Mouse (Mus musculus) myocyte (in vitro differentiated cells): Measurements from ENCODE around the gene Pramel7. TPM values are rescaled to one million over a fixed set of nuclear protein-coding genes. Genes with fewer than 3 reads are reported as not detected.

ENCODE experiments used
- H3K27me3 ChIP-seq: one replicate; pipeline ENCODE4 v1.6.1; 2011; ENCODE audit not compliant: control insufficient read depth, insufficient read depth, insufficient read length
- H3K36me3 ChIP-seq: one replicate; pipeline ENCODE4 v1.6.1; 2011; ENCODE audit not compliant: control insufficient read depth, insufficient read depth
- H3K4me2 ChIP-seq: one replicate; pipeline ENCODE4 v1.6.1; 2011; ENCODE audit warnings: low read depth, control low read depth
- H3K4me3 ChIP-seq: one replicate; pipeline ENCODE4 v1.5.1; 2011; ENCODE audit warnings: mild to moderate bottlenecking, control low read depth, moderate library complexity
- H3K79me2 ChIP-seq: one replicate; pipeline ENCODE4 v1.6.1; 2011; ENCODE audit not compliant: control insufficient read depth, insufficient read depth
- H3ac ChIP-seq: one replicate; pipeline ENCODE4 v1.6.1; 2011; ENCODE audit not compliant: control insufficient read depth, insufficient read length
- CEBPB ChIP-seq: IDR thresholded peaks from 2 replicates; pipeline ENCODE4 v1.6.1; 2011; ENCODE audit warnings: mild to moderate bottlenecking, moderate library complexity; ENCODE audit not compliant: poor library complexity, insufficient read depth, severe bottlenecking
- E2F4 ChIP-seq: IDR thresholded peaks from one replicate; pipeline ENCODE4 v1.6.1; 2011; ENCODE audit warnings: mild to moderate bottlenecking, control low read depth, moderate library complexity; ENCODE audit not compliant: insufficient read depth
- MAX ChIP-seq: IDR thresholded peaks from one replicate; pipeline ENCODE4 v1.6.1; 2011; ENCODE audit warnings: low read depth, mild to moderate bottlenecking, control low read depth
- MYOD1 ChIP-seq, 3 experiments: IDR thresholded peaks; one replicate each; pipeline ENCODE4 v1.6.1; 2011; ENCODE audit warnings: control low read depth in 2 of 3, low read depth in 2 of 3, mild to moderate bottlenecking in 2 of 3, moderate library complexity in 1 of 3; ENCODE audit not compliant: insufficient read length in 2 of 3, control insufficient read depth in 1 of 3
- MYOG ChIP-seq, 3 experiments: IDR thresholded peaks; one replicate each; pipeline ENCODE4 v1.6.1; 2011; ENCODE audit warnings: control low read depth in 2 of 3, low read depth in 2 of 3, mild to moderate bottlenecking in 2 of 3; ENCODE audit not compliant: insufficient read length in 2 of 3, control insufficient read depth in 1 of 3, insufficient read depth in 1 of 3
- POLR2A ChIP-seq: IDR thresholded peaks from one replicate; pipeline ENCODE4 v1.6.1; 2011; ENCODE audit warnings: low read depth, mild to moderate bottlenecking, control low read depth, moderate library complexity; ENCODE audit not compliant: insufficient read length
- POLR2AphosphoS2 ChIP-seq: IDR thresholded peaks from one replicate; pipeline ENCODE4 v1.6.1; 2011; ENCODE audit warnings: low read depth, control low read depth; ENCODE audit not compliant: insufficient read length
- REST ChIP-seq: IDR thresholded peaks from one replicate; pipeline ENCODE4 v1.6.1; 2011; ENCODE audit warnings: mild to moderate bottlenecking, control low read depth, moderate library complexity; ENCODE audit not compliant: insufficient read depth, insufficient read length
- SRF ChIP-seq: IDR thresholded peaks from one replicate; pipeline ENCODE4 v1.6.1; 2011; ENCODE audit warnings: low read depth; ENCODE audit not compliant: control insufficient read depth, insufficient read length
- TCF12 ChIP-seq: IDR thresholded peaks from one replicate; pipeline ENCODE4 v1.6.1; 2011; ENCODE audit warnings: mild to moderate bottlenecking, control low read depth; ENCODE audit not compliant: poor library complexity, insufficient read depth, severe bottlenecking
- TCF3 ChIP-seq: IDR thresholded peaks from one replicate; pipeline ENCODE4 v1.6.1; 2011; ENCODE audit warnings: low read depth, control low read depth; ENCODE audit not compliant: insufficient read length
- USF1 ChIP-seq: IDR thresholded peaks from one replicate; pipeline ENCODE4 v1.6.1; 2011; ENCODE audit warnings: low read depth, mild to moderate bottlenecking, control low read depth, moderate library complexity
- polyA plus RNA-seq: library from polyadenylated mRNA; unstranded; fragments of >200 nt; fragmentation: generic; extraction: Trizol; gene quantifications from one replicate; pipeline ENCODE4 v1.2.1, GENCODE M21; 2012; ENCODE audit warnings: missing spikeins

Pramel7 gene
- polyA plus RNA-seq, 1 experiment = not detected

DNA sequence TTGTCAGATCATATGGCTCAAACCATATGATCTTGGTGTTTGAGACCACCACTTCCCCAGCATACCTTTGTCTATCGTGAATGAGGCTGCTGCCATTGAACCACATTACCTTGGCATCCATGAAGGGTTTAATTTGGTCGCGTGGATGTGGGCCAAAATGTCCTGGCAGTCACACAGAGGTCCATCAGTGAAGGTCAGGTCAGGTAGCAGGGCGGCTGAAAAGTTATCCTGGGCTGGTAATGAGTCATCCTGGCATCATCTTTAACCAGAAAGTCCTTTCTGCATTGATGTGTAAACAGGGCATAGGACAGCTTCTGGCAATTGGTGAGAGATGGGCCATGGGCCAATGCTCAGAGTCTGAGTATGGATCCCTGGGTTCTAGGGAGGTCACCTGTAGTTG is 23.8 kb upstream of the Pramel7 start:
- Histone ChIP-seq H3ac (no peak overlapping the region), H3K36me3 (no peaks in the 10 kb centered on the region), H3K4me2 (no peak overlapping the region), H3K4me3 (no peak overlapping the region), H3K27me3 (no peaks in the 10 kb centered on the region), H3K79me2 (no peaks in the 10 kb centered on the region)
- TF ChIP-seq REST = no peak

DNA sequence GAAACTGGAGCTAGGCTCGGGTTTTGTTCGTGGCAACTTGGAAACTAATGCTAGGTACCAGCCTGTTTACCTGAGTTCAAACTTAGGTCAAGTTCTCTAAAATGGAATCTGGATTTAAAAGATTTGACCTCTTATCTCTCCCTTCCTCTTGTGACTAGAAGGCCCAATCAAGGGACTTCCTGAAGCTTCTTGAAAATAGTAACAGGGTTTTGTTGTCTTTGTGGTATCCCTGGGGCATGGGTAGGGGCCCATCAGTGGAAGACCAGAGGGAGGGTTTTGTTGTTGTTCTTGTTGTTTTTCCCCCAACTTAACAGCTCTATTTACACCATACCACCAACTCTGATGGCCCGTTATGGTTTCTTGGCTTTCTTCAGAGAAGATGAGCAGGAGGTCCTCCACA is 19.7 kb upstream of the Pramel7 start:
- Histone ChIP-seq H3K36me3 (no peaks in the 10 kb centered on the region), H3K79me2 (no peaks in the 10 kb centered on the region), H3K4me2 (no peak overlapping the region), H3K4me3 (no peak overlapping the region), H3ac (no peak overlapping the region), H3K27me3 (no peaks in the 10 kb centered on the region)
- TF ChIP-seq REST (no peak), MYOD1 (IDR thresholded peaks at IDR 0.05; ENCODE audit: control insufficient read depth in 1 of 3, insufficient read length in 2 of 3, low read depth in 2 of 3) (no peak), TCF12 (no peak), SRF (no peak), CEBPB (no peak), POLR2A (no peak), E2F4 (no peak), TCF3 (no peak), MYOG (IDR thresholded peaks at IDR 0.05; ENCODE audit: control insufficient read depth in 1 of 3, insufficient read depth in 1 of 3, insufficient read length in 2 of 3, low read depth in 2 of 3) (no peak), MAX (no peak), USF1 (no peak), POLR2AphosphoS2 (no peak)

DNA sequence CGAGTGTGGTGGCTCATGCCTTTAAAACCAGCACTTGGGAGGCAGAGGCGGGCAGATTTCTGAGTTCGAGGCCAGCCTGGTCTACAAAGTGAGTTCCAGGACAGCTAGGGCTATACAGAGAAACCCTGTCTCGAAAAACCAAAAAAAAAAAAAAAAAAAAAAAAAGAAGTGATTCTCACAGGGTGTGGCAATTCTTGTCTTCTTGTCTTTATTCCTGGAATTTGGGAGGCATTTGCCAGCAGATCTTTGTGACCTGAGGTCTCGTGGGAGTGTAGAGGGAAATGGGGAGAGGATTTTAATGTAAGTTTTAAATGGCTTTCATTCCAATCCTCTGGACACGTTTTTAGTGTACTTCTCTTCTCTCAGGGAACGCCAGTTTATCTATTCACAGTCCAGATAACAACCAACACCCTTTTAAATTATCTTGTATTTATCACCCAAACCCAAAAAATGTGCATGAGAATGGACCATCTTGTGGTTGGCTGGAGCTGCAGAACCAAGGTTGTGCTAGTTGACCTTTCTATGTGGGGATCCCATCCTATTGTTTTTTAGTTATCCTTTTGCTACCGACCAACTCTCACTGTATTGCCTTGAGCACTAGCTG is 18.7 kb upstream of the Pramel7 start:
- no peaks in the 10 kb centered on the region for H3K36me3 ChIP-seq
- no peak for TF ChIP-seq TCF3
- no peak for TF ChIP-seq USF1
- no peak for TF ChIP-seq POLR2A
- TF ChIP-seq REST = no peak
- TF ChIP-seq MYOD1 (IDR thresholded peaks at IDR 0.05; ENCODE audit: control insufficient read depth in 1 of 3, insufficient read length in 2 of 3, low read depth in 2 of 3) = no peak
- H3K79me2 ChIP-seq = no peaks in the 10 kb centered on the region
- no peak overlapping the region for H3K4me3 ChIP-seq
- H3ac ChIP-seq = no peak overlapping the region
- H3K4me2 ChIP-seq = no peak overlapping the region
- H3K27me3 ChIP-seq = no peaks in the 10 kb centered on the region

DNA sequence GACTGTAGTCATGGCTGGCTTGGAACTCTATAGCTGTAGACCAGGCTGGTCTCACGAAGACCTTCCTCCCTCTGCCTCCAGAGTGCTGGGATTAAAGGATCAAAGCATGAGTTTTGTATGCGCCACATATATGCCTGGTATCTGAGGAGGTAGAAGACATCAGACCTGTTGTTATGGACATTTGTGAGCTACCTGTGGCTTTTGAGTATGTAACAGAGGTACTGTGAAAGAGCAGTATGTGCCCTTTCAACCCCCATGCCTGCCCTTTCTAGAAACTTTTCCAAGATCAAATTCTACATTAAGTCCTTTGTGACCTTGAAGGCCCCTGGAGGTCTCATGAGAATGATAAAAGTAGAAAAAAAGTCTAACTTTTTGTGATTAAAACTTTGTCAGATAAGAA is 18.2 kb upstream of the Pramel7 start:
- no peak overlapping the region for H3K4me3 ChIP-seq
- H3K79me2 ChIP-seq = no peaks in the 10 kb centered on the region
- H3ac ChIP-seq = no peak overlapping the region
- no peaks in the 10 kb centered on the region for H3K36me3 ChIP-seq
- H3K27me3 ChIP-seq = no peaks in the 10 kb centered on the region
- no peak overlapping the region for H3K4me2 ChIP-seq
- TF ChIP-seq POLR2AphosphoS2 = no peak
- no peak for TF ChIP-seq MYOG (IDR thresholded peaks at IDR 0.05; ENCODE audit: control insufficient read depth in 1 of 3, insufficient read depth in 1 of 3, insufficient read length in 2 of 3, low read depth in 2 of 3)
- TF ChIP-seq MAX = no peak
- no peak for TF ChIP-seq USF1
- TF ChIP-seq CEBPB = no peak
- no peak for TF ChIP-seq MYOD1 (IDR thresholded peaks at IDR 0.05; ENCODE audit: control insufficient read depth in 1 of 3, insufficient read length in 2 of 3, low read depth in 2 of 3)
- TF ChIP-seq REST = no peak
- no peak for TF ChIP-seq POLR2A
- TF ChIP-seq TCF12 = no peak
- no peak for TF ChIP-seq TCF3
- TF ChIP-seq SRF = no peak
- no peak for TF ChIP-seq E2F4

DNA sequence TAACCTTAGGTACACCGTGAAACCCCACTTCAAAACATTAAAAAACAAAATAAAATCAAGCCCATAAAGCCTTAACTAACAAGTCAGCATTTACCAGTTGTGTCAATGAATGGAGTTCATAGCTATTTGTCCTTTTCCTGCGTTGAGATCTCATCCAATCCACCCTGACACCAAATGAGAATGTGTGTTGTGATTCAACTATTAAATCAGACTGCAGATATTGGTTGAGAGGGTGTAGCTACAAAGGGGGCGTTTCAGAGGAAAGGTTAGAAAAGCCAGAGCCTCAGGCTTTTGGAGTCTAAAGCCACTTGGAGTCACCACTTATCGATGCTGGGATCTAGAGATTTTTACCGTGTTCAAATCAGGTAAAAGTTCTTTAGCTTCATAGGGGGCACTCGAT is 9.4 kb upstream of the Pramel7 start, which contains the start of gene Pramel6:
Pramel6 (plus strand) TSS at position 301 of the 400 bp plus-strand sequence.
- TF ChIP-seq MYOG (IDR thresholded peaks at IDR 0.05; ENCODE audit: control insufficient read depth in 1 of 3, insufficient read depth in 1 of 3, insufficient read length in 2 of 3, low read depth in 2 of 3) (no peak), POLR2A (no peak), TCF3 (no peak), SRF (no peak), MAX (no peak)
- H3K79me2 ChIP-seq = no peaks in the 10 kb centered on the region
- H3K36me3 ChIP-seq = no peaks in the 10 kb centered on the region
- no peak within 1 kb of the TSS for H3K4me3 ChIP-seq
- no peak within 1 kb of the TSS for H3ac ChIP-seq
- H3K4me2 ChIP-seq = no peak within 1 kb of the TSS
- H3K27me3 ChIP-seq = no peaks in the 10 kb centered on the region
